Mouse (Mus musculus): ENCODE measurements around the gene Trip4. TPM values are rescaled to one million over a fixed set of nuclear protein-coding genes. Genes with fewer than 3 reads are reported as not detected.
A peak's percentile ranks its signal among the peaks of the same experiment; 100 is the strongest.

Trip4 gene
- total RNA-seq, 2 experiments from 2014 or later = 28.3 to 34.7 TPM

DNA sequence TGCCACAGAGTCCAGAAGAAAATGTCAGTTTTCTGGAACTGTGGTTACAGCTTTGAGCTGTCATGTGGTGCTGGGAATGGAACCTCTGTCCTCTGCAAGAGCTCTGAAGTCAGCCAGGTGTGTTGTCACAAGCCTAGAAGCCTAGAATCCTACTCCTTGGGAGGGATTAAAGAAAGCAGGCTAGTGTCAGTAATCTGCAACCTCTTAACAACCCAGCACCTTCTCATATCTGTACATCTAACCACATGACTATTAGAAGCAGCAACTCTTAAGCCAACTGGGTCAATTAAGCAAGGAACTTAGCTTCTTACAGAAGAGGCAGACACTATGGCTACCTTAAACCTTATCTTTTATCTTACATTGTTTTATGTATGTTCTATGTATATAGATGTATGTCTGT is 71.7 kb downstream of the Trip4 start:
- no peak for DNase-seq (ENCODE audit: low spot score in 2 of 2)

DNA sequence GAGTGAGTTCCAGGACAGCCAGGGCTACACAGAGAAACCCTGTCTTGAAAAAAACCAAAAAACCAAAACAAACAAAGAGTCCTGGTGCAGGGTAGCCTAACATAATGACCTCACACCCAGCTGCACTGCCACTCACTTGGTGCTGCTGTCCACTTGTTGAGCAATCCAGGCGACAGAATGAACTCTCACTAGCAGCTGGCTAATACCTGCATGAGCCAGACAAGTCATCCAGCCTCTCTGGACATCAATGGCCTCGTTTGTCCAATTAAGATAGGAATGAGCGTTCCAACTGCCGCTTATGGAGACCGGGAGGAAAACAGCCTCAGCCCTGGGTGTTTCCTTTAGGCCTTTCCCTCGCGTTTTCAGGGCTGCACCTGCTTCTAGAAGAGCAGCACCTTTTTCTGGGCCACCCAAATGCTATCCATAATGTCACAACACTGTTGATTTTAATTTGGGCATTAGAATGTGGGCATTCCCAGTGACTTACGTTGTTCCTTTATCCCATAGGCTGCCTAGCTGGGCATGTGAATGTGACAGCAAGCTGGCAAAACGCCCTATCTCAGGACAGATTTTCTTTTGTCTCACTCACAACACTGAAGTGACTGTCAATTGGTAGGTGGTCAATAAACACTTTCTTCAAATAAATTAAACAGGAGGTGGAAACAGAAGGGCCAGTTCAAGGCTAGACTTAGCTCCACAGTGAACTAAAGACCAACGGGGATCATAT is 73.8 kb downstream of the Trip4 start:
- DNase-seq (ENCODE audit: low spot score in 2 of 2) = no peak

DNA sequence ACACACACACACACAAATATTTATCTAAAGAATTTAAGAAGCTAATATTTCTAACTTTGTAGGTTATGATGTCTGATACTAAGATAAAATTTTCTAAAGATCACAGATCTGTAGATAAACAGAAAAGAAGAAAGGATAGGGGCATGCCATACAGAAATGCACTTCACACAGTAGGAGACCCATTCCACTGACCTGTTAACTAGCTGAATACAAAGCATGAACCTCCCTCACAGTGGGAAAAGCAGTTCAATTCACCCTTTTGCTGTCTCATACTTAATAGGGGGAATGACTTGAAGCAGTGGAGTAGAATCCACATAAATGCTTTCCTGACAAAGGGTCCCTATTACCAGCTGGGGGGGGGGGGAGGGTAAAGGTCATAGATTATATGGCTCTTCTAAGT is 75.0 kb downstream of the Trip4 start:
- DNase-seq (ENCODE audit: low spot score in 2 of 2) = no peak

GRCm38 (mm10) chr9:65833230-65833629 is 75.4 kb downstream of the Trip4 start:
- no peak for DNase-seq (ENCODE audit: low spot score in 2 of 2)

GRCm38 (mm10) chr9:65832041-65832440 is 76.6 kb downstream of the Trip4 start:
- no peak for DNase-seq (ENCODE audit: low spot score in 2 of 2)

DNA sequence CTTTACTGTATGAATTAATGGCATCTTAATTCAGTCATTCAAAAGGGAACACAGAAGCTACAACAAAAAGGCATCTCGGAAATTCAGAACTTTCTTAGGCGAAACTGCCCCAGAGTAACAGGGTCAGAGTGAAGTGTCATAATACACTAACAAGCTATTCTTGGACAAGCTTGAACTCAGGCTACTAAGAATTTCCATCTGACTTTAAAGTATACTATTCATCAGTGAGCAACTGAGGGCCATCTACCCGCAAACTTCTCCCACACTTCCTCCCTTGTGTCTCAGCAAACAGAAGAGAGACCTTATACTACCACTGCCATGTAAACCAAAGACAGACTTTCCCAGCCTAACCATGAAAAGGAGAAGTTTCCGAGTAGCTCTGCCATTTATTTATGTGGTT is 77.4 kb downstream of the Trip4 start:
- DNase-seq (ENCODE audit: low spot score in 2 of 2) = no peak

- DNase-seq (ENCODE audit: low spot score in 2 of 2) = no peak
Observed at GRCm38 (mm10) chr9:65830255-65830654, 78.3 kb downstream of the Trip4 start.

DNA sequence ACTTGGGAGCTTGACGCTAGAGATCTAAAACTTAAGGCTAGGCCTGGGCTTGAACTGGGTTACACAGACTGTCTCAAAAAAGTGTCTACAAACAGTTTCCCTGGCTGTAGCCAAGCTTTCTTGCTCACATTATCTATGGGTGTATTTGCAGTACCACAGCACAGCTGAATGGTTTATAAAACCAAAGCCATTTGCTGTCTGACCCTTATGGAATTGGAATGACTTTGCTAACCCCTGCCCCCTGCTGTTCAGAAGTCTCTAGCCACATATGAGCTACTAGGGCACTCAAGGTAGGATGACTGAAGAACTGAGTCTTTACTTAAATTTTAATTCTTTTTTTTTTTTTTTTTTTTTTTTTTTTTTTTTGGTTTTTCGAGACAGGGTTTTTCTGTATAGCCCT is 79.2 kb downstream of the Trip4 start:
- DNase-seq (ENCODE audit: low spot score in 2 of 2) = peak; percentile 33 to 39

DNA sequence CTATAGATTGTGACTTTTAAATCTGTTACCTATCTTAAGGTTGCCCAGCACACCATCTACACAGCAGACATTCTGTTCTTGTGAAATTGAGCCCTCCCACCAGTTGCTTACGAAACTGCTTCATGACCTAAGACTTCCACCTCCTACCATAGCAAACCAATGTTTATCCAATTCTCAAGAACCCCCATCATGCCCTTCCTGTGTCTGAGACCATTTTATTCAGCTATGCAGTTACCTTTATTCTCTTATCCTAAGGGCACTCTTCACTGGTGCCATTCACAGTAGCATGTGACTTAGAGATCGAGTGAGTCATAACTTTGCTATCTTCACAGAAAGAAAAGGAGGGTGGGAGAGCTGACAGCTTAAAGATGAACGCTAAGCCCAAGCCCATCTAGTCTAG is 80.1 kb downstream of the Trip4 start:
- DNase-seq (ENCODE audit: low spot score in 2 of 2) = no peak

DNA sequence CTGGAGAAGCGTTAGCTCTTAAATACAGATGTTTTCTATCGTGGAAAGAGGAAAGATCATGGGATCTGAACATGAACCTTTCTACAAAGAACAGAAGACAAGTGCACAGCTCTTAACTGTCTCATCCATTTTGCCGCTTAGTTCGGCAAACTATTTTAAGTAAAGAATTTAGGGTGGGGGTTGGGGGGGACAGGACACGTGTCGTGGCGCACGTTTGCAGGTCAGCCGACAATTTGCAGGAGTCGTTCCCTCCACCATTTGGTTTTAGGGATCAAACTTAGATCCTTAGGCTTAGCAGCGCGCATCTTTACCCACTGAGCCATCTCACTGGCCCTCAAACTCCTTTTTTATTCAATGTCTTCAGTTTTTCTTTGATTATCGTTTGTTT is 80.6 kb downstream of the Trip4 start:
- no peak for DNase-seq (ENCODE audit: low spot score in 2 of 2)

DNA sequence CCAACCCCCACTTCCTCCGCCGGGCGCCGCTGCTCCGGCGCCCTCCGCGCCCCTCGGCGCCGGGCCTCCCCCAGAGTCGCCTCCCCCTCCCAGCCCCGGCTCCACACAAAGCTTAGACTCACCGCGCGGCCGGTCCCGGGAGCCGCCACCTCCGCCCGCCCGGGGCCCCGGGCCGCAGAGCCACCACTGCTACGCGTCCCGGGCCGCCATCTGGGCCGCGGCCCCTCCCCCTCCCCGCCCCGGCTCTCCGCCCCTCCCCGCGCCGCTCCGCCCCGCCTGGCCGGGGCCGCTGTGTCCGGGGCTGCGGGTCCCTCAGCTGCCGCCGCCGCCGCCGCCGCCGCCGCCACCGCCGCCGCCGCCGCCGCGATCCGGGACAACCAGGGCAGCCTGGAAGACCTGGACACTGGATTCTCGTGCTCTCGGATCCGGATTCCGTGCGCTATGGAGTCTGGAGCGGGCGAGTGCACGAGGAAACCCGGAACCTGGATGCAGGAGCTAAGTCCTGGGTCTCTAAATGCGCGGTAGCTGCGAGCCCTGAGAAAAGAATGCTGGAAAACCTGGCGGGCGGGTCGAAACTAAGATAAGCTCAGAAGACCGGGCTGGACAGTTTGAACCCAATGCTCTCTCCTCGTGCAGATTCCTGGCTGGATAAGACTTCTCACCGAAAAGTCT is 81.1 kb downstream of the Trip4 start, which contains the start of gene Zfp609:
TSS of gene Zfp609 (minus strand) at position 221 of the 672 bp plus-strand sequence.
- DNase-seq (ENCODE audit: low spot score in 2 of 2) = peak; percentile 95 to 97

DNA sequence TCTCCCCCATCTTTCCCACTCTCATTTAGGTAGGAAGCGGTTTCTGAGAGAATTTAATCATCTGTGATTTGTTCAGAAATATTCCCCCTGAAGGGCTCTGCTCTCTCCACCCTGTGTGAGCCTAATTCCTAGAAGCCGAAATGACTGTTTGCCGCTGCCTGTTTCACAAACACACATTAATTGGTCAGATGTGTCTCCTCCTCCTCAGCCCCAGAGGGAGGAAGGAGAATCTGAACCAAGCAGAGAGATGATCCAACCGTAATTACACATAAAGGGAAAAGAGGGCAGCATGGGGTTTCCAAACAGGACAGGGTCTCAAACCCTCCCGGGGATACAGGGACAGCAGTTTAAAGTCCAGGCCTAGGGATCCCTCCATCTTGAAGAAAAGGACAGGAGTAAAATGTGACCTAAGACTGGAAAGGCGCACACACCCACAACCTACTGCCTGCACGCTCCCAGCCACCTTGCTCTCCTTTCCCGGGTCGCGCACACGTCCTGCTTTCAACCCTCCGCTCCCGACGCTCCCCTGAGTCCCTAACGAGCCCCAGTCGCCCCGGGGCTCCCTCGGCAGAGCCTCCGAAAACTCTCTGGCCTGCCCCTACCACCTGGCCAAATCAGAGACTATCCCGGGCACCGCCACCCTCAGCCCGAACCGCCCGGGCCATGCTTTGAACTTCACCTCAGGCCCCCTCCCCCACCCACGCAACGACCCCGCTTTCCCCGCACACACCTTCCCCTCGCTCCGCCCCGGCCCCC is 81.8 kb downstream of the Trip4 start:
- DNase-seq (ENCODE audit: low spot score in 2 of 2) = peak in 1 of 2 experiments; percentile 48

DNA sequence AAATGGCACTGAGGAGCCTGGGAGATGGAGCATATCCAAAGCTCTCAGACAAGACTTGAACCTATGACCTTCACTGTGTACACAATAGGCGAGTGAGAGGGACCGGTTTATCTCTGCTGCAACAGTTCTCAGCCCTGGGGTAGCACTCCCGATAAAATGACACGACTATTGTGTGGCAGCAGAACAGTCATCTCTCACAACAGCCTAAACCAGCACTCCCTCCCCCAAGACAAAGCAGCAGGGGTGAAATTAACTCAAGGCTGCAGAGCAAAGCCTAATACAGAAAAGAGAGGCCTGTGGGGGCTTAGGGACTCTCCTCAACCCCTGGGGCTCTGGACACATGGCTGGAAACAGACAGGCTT is 82.4 kb downstream of the Trip4 start:
- peak in 1 of 2 experiments; percentile 32 for DNase-seq (ENCODE audit: low spot score in 2 of 2)

DNA sequence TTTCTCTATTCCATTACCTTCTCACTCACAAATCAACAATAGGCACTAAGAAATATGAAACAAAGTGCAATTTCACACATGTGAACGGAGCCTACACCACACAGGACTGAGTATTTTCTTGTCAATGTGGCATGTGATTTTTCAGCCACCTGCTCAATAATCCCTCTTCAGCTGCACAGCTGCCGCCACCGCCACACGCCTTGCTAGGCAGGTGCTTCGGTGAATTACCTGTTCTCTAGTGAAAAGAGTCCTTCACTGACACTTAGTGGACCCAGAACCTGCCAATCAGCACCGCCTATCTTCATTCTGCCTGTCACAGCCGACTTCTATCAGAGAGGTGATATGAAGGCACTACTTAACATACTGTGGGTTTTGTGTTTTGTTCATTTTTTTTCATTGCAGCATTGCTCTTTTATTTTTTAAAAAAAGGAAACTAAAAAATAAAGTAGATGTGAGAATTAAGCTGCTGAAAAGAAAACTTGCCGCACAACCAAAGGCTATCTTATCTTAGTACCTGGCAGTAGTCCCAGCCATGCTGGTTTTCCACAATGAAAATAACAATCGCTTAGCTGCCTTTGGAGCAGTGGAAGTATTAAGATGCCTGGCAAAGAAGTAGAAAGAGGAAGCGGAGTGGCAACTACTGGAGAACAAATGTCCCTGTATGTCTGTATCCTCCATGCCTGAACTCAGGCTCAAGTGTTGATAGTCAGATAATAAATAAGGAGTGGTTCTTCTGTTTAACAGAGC is 84.7 kb downstream of the Trip4 start:
- no peak for DNase-seq (ENCODE audit: low spot score in 2 of 2)

DNA sequence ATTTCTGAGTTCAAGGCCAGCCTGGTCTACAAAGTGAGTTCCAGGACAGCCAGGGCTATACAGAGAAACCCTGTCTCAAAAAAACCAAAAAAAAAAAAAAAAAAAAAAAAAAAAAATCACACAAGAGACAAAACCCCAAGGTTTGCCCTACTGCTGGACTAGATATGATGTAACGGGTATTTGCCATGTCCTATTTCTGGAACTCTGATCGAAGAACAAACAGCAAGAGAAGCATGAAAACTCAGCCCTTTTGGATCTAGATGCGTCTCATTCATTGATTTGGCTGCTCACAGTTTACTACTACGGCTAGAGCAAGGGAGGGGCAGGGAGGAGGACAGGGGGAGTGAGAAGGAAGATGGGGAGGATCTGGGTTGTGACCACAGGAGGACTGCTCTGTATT is 86.6 kb downstream of the Trip4 start:
- no peak for DNase-seq (ENCODE audit: low spot score in 2 of 2)

- DNase-seq (ENCODE audit: low spot score in 2 of 2) = no peak
Observed at GRCm38 (mm10) chr9:65820301-65820700, 88.3 kb downstream of the Trip4 start.

DNA sequence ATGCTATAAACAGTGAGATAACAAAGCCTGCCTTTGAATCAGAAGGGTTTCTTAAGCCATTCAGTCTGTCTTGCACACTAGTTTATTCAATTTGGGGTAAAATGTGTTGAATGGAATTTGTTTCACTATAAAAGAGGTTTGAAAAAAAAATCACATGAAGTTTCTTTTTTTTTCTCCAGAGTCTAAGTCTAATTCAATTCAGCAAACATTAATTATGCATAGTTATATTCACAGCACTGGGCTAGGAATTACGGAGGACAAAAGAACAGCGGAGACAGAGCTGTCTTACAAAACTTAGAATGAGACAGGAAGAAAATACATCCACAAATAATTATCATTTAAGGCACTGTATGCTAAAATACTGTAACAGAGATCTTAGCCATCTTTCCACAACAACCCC is 90.2 kb downstream of the Trip4 start:
- DNase-seq (ENCODE audit: low spot score in 2 of 2) = no peak

DNA sequence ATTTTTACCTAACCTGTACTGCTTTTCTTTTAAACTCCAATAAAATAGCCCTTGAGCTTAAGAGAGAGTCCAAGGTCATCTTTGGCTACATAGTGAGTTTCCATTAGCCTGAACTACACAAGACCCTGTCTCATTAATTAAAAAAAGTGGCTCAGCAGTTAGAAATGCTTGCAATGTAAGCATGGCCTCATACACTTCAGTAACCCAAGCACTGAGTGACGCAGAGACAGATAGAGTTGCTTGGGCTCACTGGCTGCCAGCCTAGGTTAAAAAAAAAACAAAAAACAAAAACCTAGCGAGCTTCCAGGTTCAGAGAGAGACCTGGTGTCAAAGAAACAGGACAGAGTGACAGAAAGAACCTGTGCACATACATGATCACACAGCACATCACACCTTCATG is 95.8 kb downstream of the Trip4 start:
- DNase-seq (ENCODE audit: low spot score in 2 of 2) = no peak

DNA sequence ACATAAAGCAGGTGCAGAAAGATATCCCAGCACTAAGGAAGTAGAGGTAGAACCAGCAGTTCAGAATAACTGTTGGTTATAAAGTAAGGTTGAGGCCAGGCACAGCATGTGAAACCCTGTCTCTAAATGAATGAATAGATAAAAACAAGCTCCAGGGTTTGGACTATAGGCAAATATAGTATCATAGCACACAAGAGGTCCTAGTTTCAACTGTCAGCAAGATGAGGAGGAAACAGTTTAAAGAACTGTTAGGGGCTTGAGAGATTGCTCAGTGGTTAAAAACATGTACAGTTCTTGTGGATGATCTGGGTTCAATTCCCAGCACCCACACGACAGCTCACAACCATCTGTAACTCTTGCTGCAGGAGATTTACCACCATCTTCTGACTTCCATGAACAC is 96.8 kb downstream of the Trip4 start:
- no peak for DNase-seq (ENCODE audit: low spot score in 2 of 2)

- DNase-seq (ENCODE audit: low spot score in 2 of 2) = no peak
Observed at GRCm38 (mm10) chr9:65807818-65808217, 100.8 kb downstream of the Trip4 start.

DNA sequence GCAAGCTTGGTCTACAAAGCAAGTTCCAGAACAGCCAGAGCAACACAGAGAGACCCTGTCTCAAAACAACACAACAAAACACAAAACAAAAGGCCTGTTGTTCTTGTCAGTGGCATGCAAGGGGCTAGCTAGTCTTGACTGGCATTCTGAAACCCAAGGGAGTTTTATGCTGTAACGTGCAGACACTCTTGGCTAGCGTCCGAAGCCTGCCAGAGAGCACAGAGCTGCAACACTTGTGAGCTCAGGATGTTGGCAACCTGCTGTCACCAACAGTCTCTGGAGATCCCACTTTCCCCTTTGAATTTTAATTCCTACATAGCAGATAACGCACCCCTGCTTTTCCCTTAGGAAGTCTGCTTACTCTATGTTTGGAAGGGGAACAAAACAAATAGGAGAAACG is 101.3 kb downstream of the Trip4 start:
- DNase-seq (ENCODE audit: low spot score in 2 of 2) = no peak

Data from adrenal gland, adult 18-20 months (tissue).